Mouse (Mus musculus) megakaryocyte, adult 5-6 weeks (primary cell): ENCODE data around the gene Eef1akmt1. TPM values are rescaled to one million over a fixed set of nuclear protein-coding genes. Genes with fewer than 3 reads are reported as not detected.
A peak's percentile ranks its signal among the peaks of the same experiment; 100 is the strongest.

Source experiments
- ATAC-seq: 2 replicates; pipeline ENCODE4 v1.8.0; 2016; ENCODE audit warnings: mild to moderate bottlenecking, inconsistent platforms; ENCODE audit not compliant: poor library complexity, severe bottlenecking
- total RNA-seq, 2 experiments: library from RNA; stranded (forward) in 1 of 2; stranded (reverse) in 1 of 2; fragments of 153-499, 151-499 nt in 1 of 2; fragments of 221-1000, 200-1000 nt in 1 of 2; gene quantifications; 2 replicates each; pipeline versions ENCODE4 v1.2.3 to v1.2.4; 2015 to 2017

Eef1akmt1 gene
- 47.8 and 51.2 TPM in 2 replicates for total RNA-seq (2015)
- total RNA-seq (2017), result 19.4 and 25.6 TPM in 2 replicates

- peak; percentile 97 for ATAC-seq
Measured at GRCm38 (mm10) chr14:57571155-57572133, at the start of gene Eef1akmt1. Gene Eef1akmt1, minus strand, starts transcription at chr14:57571612.

GRCm38 (mm10) chr14:57620598-57621236 is 49.3 kb upstream of the Eef1akmt1 start:
- ATAC-seq, result no peak

- peak; percentile 94 for ATAC-seq
Measured at GRCm38 (mm10) chr14:57619487-57619886, 48.1 kb upstream of the Eef1akmt1 start.

- no peak for ATAC-seq
Measured at GRCm38 (mm10) chr14:57617675-57618074, 46.3 kb upstream of the Eef1akmt1 start.

GRCm38 (mm10) chr14:57616339-57616965 is 45.0 kb upstream of the Eef1akmt1 start:
- no peak for ATAC-seq

GRCm38 (mm10) chr14:57615828-57616227 is 44.4 kb upstream of the Eef1akmt1 start:
- no peak for ATAC-seq

GRCm38 (mm10) chr14:57611034-57611433 is 39.6 kb upstream of the Eef1akmt1 start:
- no peak for ATAC-seq

GRCm38 (mm10) chr14:57609816-57610329 is 38.5 kb upstream of the Eef1akmt1 start:
- ATAC-seq, result no peak

- no peak for ATAC-seq
Measured at GRCm38 (mm10) chr14:57607500-57607899, 36.1 kb upstream of the Eef1akmt1 start.

- no peak for ATAC-seq
Measured at GRCm38 (mm10) chr14:57606663-57607365, 35.4 kb upstream of the Eef1akmt1 start.

- no peak for ATAC-seq
Measured at GRCm38 (mm10) chr14:57593279-57593678, 21.9 kb upstream of the Eef1akmt1 start.

GRCm38 (mm10) chr14:57591830-57592229 is 20.4 kb upstream of the Eef1akmt1 start:
- ATAC-seq, result no peak

GRCm38 (mm10) chr14:57576364-57577060 is 5.1 kb upstream of the Eef1akmt1 start:
- ATAC-seq, result peak; percentile 69

- ATAC-seq, result no peak
Measured at GRCm38 (mm10) chr14:57574792-57575587, 3.6 kb upstream of the Eef1akmt1 start.

- no peak for ATAC-seq
Measured at GRCm38 (mm10) chr14:57565626-57566025, 5.8 kb downstream of the Eef1akmt1 start.

GRCm38 (mm10) chr14:57556922-57557321 is 14.5 kb downstream of the Eef1akmt1 start:
- no peak for ATAC-seq

- no peak for ATAC-seq
Measured at GRCm38 (mm10) chr14:57555471-57556070, 15.8 kb downstream of the Eef1akmt1 start.

- ATAC-seq, result no peak
Measured at GRCm38 (mm10) chr14:57554434-57554833, 17.0 kb downstream of the Eef1akmt1 start.

GRCm38 (mm10) chr14:57552945-57553344 is 18.5 kb downstream of the Eef1akmt1 start:
- no peak for ATAC-seq
